ENCODE assay signal across 8 mouse cellular contexts in genomic region chr7:4470275-4471178, GRCm38 (mm10). TPM values are rescaled to one million over a fixed set of nuclear protein-coding genes. Genes with fewer than 3 reads are reported as not detected.
DNase-seq lines count a peak whose midpoint lies in the region; ATAC-seq lines count a peak whose summit lies in the region.

No protein-coding gene starts in this region.

- H3K4me3 ChIP-seq in intestine, embryonic 16.5 days (ENCODE audit: low read length): peak overlapping the region; percentile 52
- peak overlapping the region; percentile 45 for H3K4me3 ChIP-seq in limb, embryonic 13.5 days
- peak overlapping the region; percentile 38 for H3K4me3 ChIP-seq in midbrain, embryonic 12.5 days

- no peaks in the 10 kb centered on the region for H3K36me3 ChIP-seq in intestine, embryonic 16.5 days (ENCODE audit: control insufficient read depth, insufficient read depth, low read length)
- H3K36me3 ChIP-seq in limb, embryonic 13.5 days: no peaks in the 10 kb centered on the region
- H3K36me3 ChIP-seq in midbrain, embryonic 12.5 days: no peaks in the 10 kb centered on the region

- no peak overlapping the region for H3K27ac ChIP-seq in intestine, embryonic 16.5 days (ENCODE audit: low read length)
- no peak overlapping the region for H3K27ac ChIP-seq in limb, embryonic 13.5 days
- H3K27ac ChIP-seq in midbrain, embryonic 12.5 days (replicated peaks): no peak overlapping the region

- peaks cover 10% of the 10 kb centered on the region; the same call in 1 of the 2 replicates for H3K4me1 ChIP-seq in intestine, embryonic 16.5 days (ENCODE audit: control insufficient read depth, insufficient read depth, low read length)
- H3K4me1 ChIP-seq in limb, embryonic 13.5 days: peaks cover 14% of the 10 kb centered on the region; the same call in 1 of the 2 replicates
- H3K4me1 ChIP-seq in midbrain, embryonic 12.5 days: no peaks in the 10 kb centered on the region; the same call in 1 of the 2 replicates

- H3K9ac ChIP-seq in intestine, embryonic 16.5 days (ENCODE audit: low read depth, low read length): peak overlapping the region; percentile 62
- H3K9ac ChIP-seq in limb, embryonic 13.5 days: peak overlapping the region; percentile 51
- peak overlapping the region; percentile 20 for H3K9ac ChIP-seq in midbrain, embryonic 12.5 days (replicated peaks)

- WGBS in intestine, embryonic 16.5 days: 2% methylated on average over 35 of the region's 35 CpGs
- 3% methylated on average over 34 of the region's 35 CpGs for WGBS in limb, embryonic 13.5 days
- WGBS in midbrain, embryonic 12.5 days: 3% methylated on average over 35 of the region's 35 CpGs

- ATAC-seq in intestine, embryonic 16.5 days: peak; percentile 64
- ATAC-seq in limb, embryonic 13.5 days (ENCODE audit: low FRiP score, low read depth): peak; percentile 51
- peak; percentile 72 for ATAC-seq in midbrain, embryonic 12.5 days (ENCODE audit: low FRiP score, low read depth)

- H3K27me3 ChIP-seq in intestine, embryonic 16.5 days (replicated peaks; ENCODE audit: control insufficient read depth, insufficient read depth, low read length): peaks cover 16% of the 10 kb centered on the region
- H3K27me3 ChIP-seq in limb, embryonic 13.5 days: peaks cover 69% of the 10 kb centered on the region
- peaks cover 71% of the 10 kb centered on the region for H3K27me3 ChIP-seq in midbrain, embryonic 12.5 days

- no peaks in the 10 kb centered on the region for H3K9me3 ChIP-seq in intestine, embryonic 16.5 days (ENCODE audit: control insufficient read depth, low read length)
- H3K9me3 ChIP-seq in limb, embryonic 13.5 days: no peaks in the 10 kb centered on the region
- H3K9me3 ChIP-seq in midbrain, embryonic 12.5 days: no peaks in the 10 kb centered on the region

- H3K4me2 ChIP-seq in intestine, embryonic 16.5 days (ENCODE audit: low read depth, low read length): peak overlapping the region; percentile 89
- peak overlapping the region; percentile 76 for H3K4me2 ChIP-seq in limb, embryonic 13.5 days (replicated peaks)
- H3K4me2 ChIP-seq in midbrain, embryonic 12.5 days (replicated peaks): peak overlapping the region; percentile 55

- DNase-seq in gastrocnemius, adult 18-20 months (ENCODE audit: low spot score): peak; percentile 54
- no peak for DNase-seq in gastrocnemius, postnatal 4 days (ENCODE audit: low spot score in 2 of 2)
- peak; percentile 72 for DNase-seq in embryo, embryonic 10 days (ENCODE audit: low spot score)
- peak; percentile 71 to 81 for DNase-seq in heart, adult 18-20 months
- DNase-seq in telencephalon, adult 2 months (ENCODE audit: low read depth, low spot score): peak; percentile 36

RNA-seq across cellular contexts. Expression of gene Eps8l1, which starts 10.1 kb away (rescaled TPM):
- 1 to 10 TPM; 1.9 to 3.5 TPM for total RNA-seq in gastrocnemius, adult 18-20 months (2021)
- 1 to 10 TPM; 2.4 to 5.1 TPM for total RNA-seq in gastrocnemius, postnatal 4 days (2021)
- 1 to 10 TPM; 2.1 to 3.4 TPM for total RNA-seq in heart, adult 18-20 months (2021)
- 4.0 and 4.1 TPM in 2 replicates for polyA plus RNA-seq in intestine, embryonic 16.5 days (2015; fragmentation: Nextera tagmentation; extraction: Ambion mirVana)
- 5.9 and 6.3 TPM in 2 replicates for polyA plus RNA-seq in limb, embryonic 13.5 days (2015; fragmentation: Nextera tagmentation; extraction: Ambion mirVana)
- 4.6 and 5.6 TPM in 2 replicates for polyA plus RNA-seq in midbrain, embryonic 12.5 days (2016; fragmentation: Nextera tagmentation; extraction: Ambion mirVana)

RNA-seq across cellular contexts. Expression of gene Rdh13, which starts 25.1 kb away (rescaled TPM):
- total RNA-seq in gastrocnemius, adult 18-20 months (2021): 10 to 100 TPM; 12.6 to 15.4 TPM
- total RNA-seq in gastrocnemius, postnatal 4 days (2021): 10 to 100 TPM; 18.0 to 20.7 TPM
- total RNA-seq in heart, adult 18-20 months (2021): 10 to 100 TPM; 33.1 to 40.5 TPM
- polyA plus RNA-seq in intestine, embryonic 16.5 days (2015; fragmentation: Nextera tagmentation; extraction: Ambion mirVana): 27.3 and 28.7 TPM in 2 replicates
- 29.2 and 32.1 TPM in 2 replicates for polyA plus RNA-seq in limb, embryonic 13.5 days (2015; fragmentation: Nextera tagmentation; extraction: Ambion mirVana)
- polyA plus RNA-seq in midbrain, embryonic 12.5 days (2016; fragmentation: Nextera tagmentation; extraction: Ambion mirVana): 28.6 and 30.9 TPM in 2 replicates

RNA-seq across cellular contexts. Expression of gene Ppp1r12c, which starts 31.0 kb away (rescaled TPM):
- total RNA-seq in gastrocnemius, adult 18-20 months (2021): 10 to 100 TPM; 15.5 to 19.0 TPM
- 10 to 100 TPM; 63.9 to 81.6 TPM for total RNA-seq in gastrocnemius, postnatal 4 days (2021)
- 10 to 100 TPM; 54.6 to 62.1 TPM for total RNA-seq in heart, adult 18-20 months (2021)
- polyA plus RNA-seq in intestine, embryonic 16.5 days (2015; fragmentation: Nextera tagmentation; extraction: Ambion mirVana): 17.0 and 17.3 TPM in 2 replicates
- polyA plus RNA-seq in limb, embryonic 13.5 days (2015; fragmentation: Nextera tagmentation; extraction: Ambion mirVana): 43.8 and 50.2 TPM in 2 replicates
- polyA plus RNA-seq in midbrain, embryonic 12.5 days (2016; fragmentation: Nextera tagmentation; extraction: Ambion mirVana): 61.2 and 67.3 TPM in 2 replicates

RNA-seq across cellular contexts. Expression of gene Tnnt1, which starts 45.7 kb away (rescaled TPM):
- 100 to 1,000 TPM; 656 to 752 TPM for total RNA-seq in gastrocnemius, adult 18-20 months (2021)
- 100 to 1,000 TPM; 466 to 479 TPM for total RNA-seq in gastrocnemius, postnatal 4 days (2021)
- total RNA-seq in heart, adult 18-20 months (2021): 10 to 100 TPM; 20.9 to 22.2 TPM
- 23.0 and 23.2 TPM in 2 replicates for polyA plus RNA-seq in intestine, embryonic 16.5 days (2015; fragmentation: Nextera tagmentation; extraction: Ambion mirVana)
- polyA plus RNA-seq in limb, embryonic 13.5 days (2015; fragmentation: Nextera tagmentation; extraction: Ambion mirVana): 298 and 309 TPM in 2 replicates
- polyA plus RNA-seq in midbrain, embryonic 12.5 days (2016; fragmentation: Nextera tagmentation; extraction: Ambion mirVana): 10.9 and 11.1 TPM in 2 replicates

RNA-seq across cellular contexts. Expression of gene Tnni3, which starts 53.5 kb away (rescaled TPM):
- total RNA-seq in gastrocnemius, adult 18-20 months (2021): not detected
- total RNA-seq in gastrocnemius, postnatal 4 days (2021): 1 to 10 TPM; 1.7 to 3.0 TPM
- total RNA-seq in heart, adult 18-20 months (2021): over 10,000 TPM; 10,363 to 11,433 TPM
- polyA plus RNA-seq in intestine, embryonic 16.5 days (2015; fragmentation: Nextera tagmentation; extraction: Ambion mirVana): 1.6 TPM in 2 replicates
- polyA plus RNA-seq in limb, embryonic 13.5 days (2015; fragmentation: Nextera tagmentation; extraction: Ambion mirVana): 4.9 and 5.5 TPM in 2 replicates
- 1.9 and 3.3 TPM in 2 replicates for polyA plus RNA-seq in midbrain, embryonic 12.5 days (2016; fragmentation: Nextera tagmentation; extraction: Ambion mirVana)

Comparison
In these comparisons a context has a peak if more than half of its experiments do, and no peak if none do; other contexts are left out.
1. DNase-seq: peak in gastrocnemius, adult 18-20 months (single experiment), embryo, embryonic 10 days (single experiment), heart, adult 18-20 months (2 of 2) and telencephalon, adult 2 months (single experiment); none in gastrocnemius, postnatal 4 days (0 of 2).
2. Peak in every context shown above with its lines, with median percentiles within 50 percentile points of each other: ATAC-seq, H3K4me2 ChIP-seq, H3K4me3 ChIP-seq and H3K9ac ChIP-seq.